21 mouse cellular contexts compared by ENCODE assay signal in genomic region chr7:51783070-51783776, GRCm38 (mm10).
DNase-seq lines count a peak whose midpoint lies in the region; ATAC-seq lines count a peak whose summit lies in the region.
"Had no signal": no experiment of that assay in that cellular context is flagged by ENCODE, and none has a peak within 500 bp of the region (broad histone marks: within the 10 kb centered on the region; RNA-seq: fewer than 3 reads in every experiment).

No protein-coding gene starts in this region.

- H3K9ac ChIP-seq in midbrain, embryonic 12.5 days (replicated peaks) = no peak overlapping the region
- no peak overlapping the region for H3K9ac ChIP-seq in midbrain, embryonic 11.5 days (ENCODE audit: low read length)
- no peak overlapping the region for H3K9ac ChIP-seq in forebrain, embryonic 14.5 days (ENCODE audit: low read length)
- H3K9ac ChIP-seq in hindbrain, embryonic 16.5 days (ENCODE audit: low read depth, low read length) = no peak overlapping the region
- no peak overlapping the region for H3K9ac ChIP-seq in midbrain, embryonic 14.5 days (replicated peaks; ENCODE audit: low read length)

- 69% methylated on average over 4 of the region's 4 CpGs for WGBS in midbrain, embryonic 12.5 days
- 75% methylated on average over 4 of the region's 4 CpGs for WGBS in midbrain, embryonic 11.5 days
- 27% methylated on average over 4 of the region's 4 CpGs for WGBS in forebrain, embryonic 14.5 days
- 71% methylated on average over 4 of the region's 4 CpGs for WGBS in hindbrain, embryonic 16.5 days
- WGBS in midbrain, embryonic 14.5 days = 73% methylated on average over 4 of the region's 4 CpGs

- H3K36me3 ChIP-seq in midbrain, embryonic 12.5 days = no peaks in the 10 kb centered on the region
- H3K36me3 ChIP-seq in midbrain, embryonic 11.5 days (ENCODE audit: control insufficient read depth, insufficient read depth, low read length) = no peaks in the 10 kb centered on the region
- H3K36me3 ChIP-seq in forebrain, embryonic 14.5 days (ENCODE audit: control insufficient read depth, insufficient read depth, low read length) = no peaks in the 10 kb centered on the region
- no peaks in the 10 kb centered on the region for H3K36me3 ChIP-seq in hindbrain, embryonic 16.5 days (ENCODE audit: control insufficient read depth, insufficient read depth, low read length)
- H3K36me3 ChIP-seq in midbrain, embryonic 14.5 days (ENCODE audit: control insufficient read depth, insufficient read depth, low read length) = no peaks in the 10 kb centered on the region

- peak overlapping the region; percentile 75 for H3K27ac ChIP-seq in midbrain, embryonic 12.5 days (replicated peaks)
- H3K27ac ChIP-seq in midbrain, embryonic 11.5 days (ENCODE audit: low read depth, low read length) = no peak overlapping the region; the same call in 1 of the 2 replicates
- H3K27ac ChIP-seq in forebrain, embryonic 14.5 days (ENCODE audit: low read depth, low read length) = peak overlapping the region; percentile 86
- H3K27ac ChIP-seq in hindbrain, embryonic 16.5 days (ENCODE audit: low read depth, low read length) = peak overlapping the region; percentile 49; the same call in 1 of the 2 replicates
- H3K27ac ChIP-seq in midbrain, embryonic 14.5 days (replicated peaks; ENCODE audit: low read depth, low read length) = peak overlapping the region; percentile 60; the same call in 1 of the 2 replicates

- no peaks in the 10 kb centered on the region for H3K9me3 ChIP-seq in midbrain, embryonic 12.5 days
- H3K9me3 ChIP-seq in midbrain, embryonic 11.5 days (ENCODE audit: control insufficient read depth, low read length) = no peaks in the 10 kb centered on the region
- H3K9me3 ChIP-seq in forebrain, embryonic 14.5 days (replicated peaks; ENCODE audit: control insufficient read depth, low read length) = no peaks in the 10 kb centered on the region
- no peaks in the 10 kb centered on the region for H3K9me3 ChIP-seq in hindbrain, embryonic 16.5 days (ENCODE audit: control insufficient read depth, low read length)
- no peaks in the 10 kb centered on the region for H3K9me3 ChIP-seq in midbrain, embryonic 14.5 days (ENCODE audit: control insufficient read depth, low read length)

- no peak overlapping the region for H3K4me3 ChIP-seq in midbrain, embryonic 12.5 days
- no peak overlapping the region for H3K4me3 ChIP-seq in midbrain, embryonic 11.5 days (ENCODE audit: low read depth, low read length)
- H3K4me3 ChIP-seq in forebrain, embryonic 14.5 days (ENCODE audit: low read depth, low read length) = no peak overlapping the region
- H3K4me3 ChIP-seq in hindbrain, embryonic 16.5 days (ENCODE audit: low read length) = no peak overlapping the region
- H3K4me3 ChIP-seq in midbrain, embryonic 14.5 days (replicated peaks; ENCODE audit: low read depth, low read length) = no peak overlapping the region
- H3K4me3 ChIP-seq: megakaryocyte, embryonic 14.5 days had no signal

- intact Hi-C loops in heart, postnatal 14 days (cut with DNase I) = no loop called here

- peaks cover 14% of the 10 kb centered on the region for H3K4me1 ChIP-seq in midbrain, embryonic 12.5 days
- H3K4me1 ChIP-seq in midbrain, embryonic 11.5 days (ENCODE audit: control insufficient read depth, insufficient read depth, low read length) = no peaks in the 10 kb centered on the region; the same call in 1 of the 2 replicates
- peaks cover 12% of the 10 kb centered on the region for H3K4me1 ChIP-seq in forebrain, embryonic 14.5 days (ENCODE audit: control insufficient read depth, insufficient read depth, low read length)
- peaks cover 4% of the 10 kb centered on the region for H3K4me1 ChIP-seq in hindbrain, embryonic 16.5 days (ENCODE audit: control insufficient read depth, insufficient read depth, low read depth, low read length)
- peaks cover 7% of the 10 kb centered on the region for H3K4me1 ChIP-seq in midbrain, embryonic 14.5 days (ENCODE audit: control insufficient read depth, insufficient read depth, low read length)
- H3K4me1 ChIP-seq: megakaryocyte, embryonic 14.5 days had no signal

- no peak for DNase-seq in midbrain, embryonic 11.5 days (ENCODE audit: low spot score, missing footprints)
- peak; percentile 74 for DNase-seq in forebrain, embryonic 14.5 days (ENCODE audit: low spot score)
- no peak for DNase-seq in midbrain, embryonic 14.5 days
- DNase-seq in kidney, adult 11 months = no peak
- DNase-seq in heart, postnatal 14 days = no peak
- DNase-seq: cerebellum, adult 9-10 months; gastrocnemius, postnatal 14 days; heart, adult 18-20 months; heart, postnatal 4 days; kidney, adult 2 months; kidney, postnatal 10 days; layer of hippocampus, adult 9-11 months; lung, adult 18-20 months; lung, postnatal 14 days; right cerebral cortex, adult 18-20 months had no signal

- H3K4me2 ChIP-seq in midbrain, embryonic 12.5 days (replicated peaks) = no peak overlapping the region
- H3K4me2 ChIP-seq in midbrain, embryonic 11.5 days = no peak overlapping the region
- H3K4me2 ChIP-seq in forebrain, embryonic 14.5 days (ENCODE audit: low read length) = peak overlapping the region; percentile 20; the same call in 1 of the 2 replicates
- no peak overlapping the region for H3K4me2 ChIP-seq in hindbrain, embryonic 16.5 days (ENCODE audit: low read length)
- no peak overlapping the region for H3K4me2 ChIP-seq in midbrain, embryonic 14.5 days (ENCODE audit: low read length)
- H3K4me2 ChIP-seq: liver, embryonic 11.5 days had no signal

- H3K27me3 ChIP-seq in midbrain, embryonic 12.5 days = no peaks in the 10 kb centered on the region
- no peaks in the 10 kb centered on the region for H3K27me3 ChIP-seq in midbrain, embryonic 11.5 days (ENCODE audit: control insufficient read depth, insufficient read depth, low read length)
- H3K27me3 ChIP-seq in forebrain, embryonic 14.5 days (replicated peaks; ENCODE audit: control insufficient read depth, insufficient read depth, low read length) = no peaks in the 10 kb centered on the region
- no peaks in the 10 kb centered on the region for H3K27me3 ChIP-seq in hindbrain, embryonic 16.5 days (replicated peaks; ENCODE audit: control insufficient read depth, insufficient read depth, low read length)
- no peaks in the 10 kb centered on the region for H3K27me3 ChIP-seq in midbrain, embryonic 14.5 days (ENCODE audit: control insufficient read depth, insufficient read depth, low read length)
- H3K27me3 ChIP-seq: CH12.LX; megakaryocyte, embryonic 14.5 days had no signal

- no peak for ATAC-seq in midbrain, embryonic 12.5 days (ENCODE audit: low FRiP score, low read depth)
- ATAC-seq in midbrain, embryonic 11.5 days (ENCODE audit: low FRiP score) = no peak
- peak; percentile 53 for ATAC-seq in forebrain, embryonic 14.5 days
- no peak for ATAC-seq in hindbrain, embryonic 16.5 days
- no peak for ATAC-seq in midbrain, embryonic 14.5 days (ENCODE audit: low FRiP score, low TSS enrichment)
- no peak for ATAC-seq in frontal cortex, adult (ENCODE audit: low TSS enrichment)
